Mouse (Mus musculus) neural tube, embryonic 11.5 days (tissue): ENCODE measurements around the gene Actl9. TPM values are rescaled to one million over a fixed set of nuclear protein-coding genes. Genes with fewer than 3 reads are reported as not detected.

Source experiments
- ATAC-seq: fragments of 200-750 bp; cut with Nextera tagmentation; 2 replicates; pipeline ENCODE4 v1.8.0; 2017; ENCODE audit warnings: moderate number of reproducible peaks, mild to moderate bottlenecking, moderate TSS enrichment, moderate library complexity; ENCODE audit not compliant: insufficient read depth, low FRiP score, low TSS enrichment
- DNase-seq: peaks from one replicate; pipeline ENCODE4 v3.0.0-alpha.2; 2015; ENCODE audit warnings: low spot score
- H3K27ac ChIP-seq: fragments of 300-500 bp; sonication (generic); 2 replicates; pipeline ENCODE4 v1.5.1; 2014; ENCODE audit warnings: low read depth, mild to moderate bottlenecking, low read length
- H3K27me3 ChIP-seq: fragments of 300-500 bp; sonication (generic); 2 replicates; pipeline ENCODE4 v1.6.1; 2014; ENCODE audit warnings: mild to moderate bottlenecking, low read length, mixed read lengths; ENCODE audit not compliant: control insufficient read depth, insufficient read depth
- H3K36me3 ChIP-seq: fragments of 300-500 bp; sonication (generic); 2 replicates; pipeline ENCODE4 v1.6.1; 2014; ENCODE audit warnings: mild to moderate bottlenecking, low read length, moderate library complexity, mixed read lengths; ENCODE audit not compliant: control insufficient read depth, insufficient read depth
- H3K4me1 ChIP-seq: fragments of 300-500 bp; sonication (generic); 2 replicates; pipeline ENCODE4 v1.6.1; 2014; ENCODE audit warnings: low read length, mixed read lengths; ENCODE audit not compliant: control insufficient read depth, insufficient read depth
- H3K4me2 ChIP-seq: fragments of 300-500 bp; sonication (generic); 2 replicates; pipeline ENCODE4 v1.6.1; 2014; ENCODE audit warnings: low read depth, mild to moderate bottlenecking, moderate library complexity
- H3K4me3 ChIP-seq: fragments of 300-500 bp; sonication (generic); 2 replicates; pipeline ENCODE4 v1.5.1; 2014; ENCODE audit warnings: low read depth, low read length
- H3K9ac ChIP-seq: fragments of 300-500 bp; sonication (generic); 2 replicates; pipeline ENCODE4 v1.6.1; 2014; ENCODE audit warnings: mild to moderate bottlenecking, low read length
- H3K9me3 ChIP-seq: fragments of 300-500 bp; sonication (generic); 2 replicates; pipeline ENCODE4 v1.6.1; 2016; ENCODE audit warnings: low read length; ENCODE audit not compliant: control insufficient read depth
- WGBS: fragments of 180-500 bp; shearing (Covaris S2); extraction: QIAGEN DNeasy Blood & Tissue Kit; methylation state at CpG from one replicate; pipeline ENCODE4 v1.1.7; 2014; 5-methylcytosine and 5-hydroxymethylcytosine counted together
- polyA plus RNA-seq: library from polyadenylated mRNA; unstranded; fragments of >200 nt; fragmentation: Nextera tagmentation; extraction: Ambion mirVana; gene quantifications from 2 replicates; pipeline ENCODE4 v1.2.1, GENCODE M21; 2014

The Actl9 gene
- polyA plus RNA-seq = not detected in 2 replicates

- Histone ChIP-seq H3K4me2 (no peak within 1 kb of the TSS), H3K9me3 (no peaks in the 10 kb centered on the region), H3K36me3 (no peaks in the 10 kb centered on the region), H3K4me1 (no peaks in the 10 kb centered on the region), H3K27me3 (no peaks in the 10 kb centered on the region), H3K27ac (no peak within 1 kb of the TSS), H3K9ac (no peak within 1 kb of the TSS), H3K4me3 (no peak within 1 kb of the TSS)
- DNase-seq (no peak), ATAC-seq (no peak)
- WGBS = 91% methylated on average over 3 of the region's 3 CpGs
Measured at GRCm38 (mm10) chr17:33432019-33432946, at the start of gene Actl9. Actl9 (plus strand) TSS chr17:33432896.

DNA sequence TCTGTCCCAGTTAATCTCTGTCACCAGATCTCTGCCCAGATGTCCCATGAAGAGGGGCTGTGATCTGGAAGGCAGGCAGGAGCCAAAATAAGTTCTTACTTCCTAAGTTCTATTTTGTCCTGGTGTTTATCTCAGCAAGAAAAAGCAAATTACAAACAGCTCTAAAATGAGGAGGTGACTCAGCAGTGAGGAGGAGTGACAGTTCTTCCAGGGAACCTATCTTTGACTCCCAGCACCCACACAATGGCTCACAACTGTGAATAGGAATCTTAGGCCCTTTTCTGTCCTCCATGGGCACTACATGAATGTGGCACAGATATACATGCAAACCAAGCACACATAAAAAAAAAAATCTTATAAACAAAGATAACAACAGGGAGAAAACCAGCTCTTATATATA is 47.0 kb upstream of the Actl9 start:
- no peaks in the 10 kb centered on the region for H3K27me3 ChIP-seq
- H3K4me2 ChIP-seq = no peak overlapping the region
- H3K9me3 ChIP-seq = no peaks in the 10 kb centered on the region
- H3K4me3 ChIP-seq = no peak overlapping the region
- peaks cover 3% of the 10 kb centered on the region for H3K36me3 ChIP-seq
- DNase-seq = no peak
- no peak overlapping the region for H3K27ac ChIP-seq
- no peak overlapping the region for H3K9ac ChIP-seq
- no peak for ATAC-seq
- H3K4me1 ChIP-seq = no peaks in the 10 kb centered on the region

- ATAC-seq (no peak), DNase-seq (no peak)
- Histone ChIP-seq H3K9ac (no peak overlapping the region), H3K4me1 (no peaks in the 10 kb centered on the region), H3K36me3 (no peaks in the 10 kb centered on the region), H3K27ac (no peak overlapping the region), H3K27me3 (no peaks in the 10 kb centered on the region), H3K4me3 (no peak overlapping the region), H3K4me2 (no peak overlapping the region), H3K9me3 (no peaks in the 10 kb centered on the region)
- whole genome bisulfite sequencing = 92% methylated on average over 5 of the region's 5 CpGs
Measured at GRCm38 (mm10) chr17:33392271-33392670, 40.4 kb upstream of the Actl9 start.

DNA sequence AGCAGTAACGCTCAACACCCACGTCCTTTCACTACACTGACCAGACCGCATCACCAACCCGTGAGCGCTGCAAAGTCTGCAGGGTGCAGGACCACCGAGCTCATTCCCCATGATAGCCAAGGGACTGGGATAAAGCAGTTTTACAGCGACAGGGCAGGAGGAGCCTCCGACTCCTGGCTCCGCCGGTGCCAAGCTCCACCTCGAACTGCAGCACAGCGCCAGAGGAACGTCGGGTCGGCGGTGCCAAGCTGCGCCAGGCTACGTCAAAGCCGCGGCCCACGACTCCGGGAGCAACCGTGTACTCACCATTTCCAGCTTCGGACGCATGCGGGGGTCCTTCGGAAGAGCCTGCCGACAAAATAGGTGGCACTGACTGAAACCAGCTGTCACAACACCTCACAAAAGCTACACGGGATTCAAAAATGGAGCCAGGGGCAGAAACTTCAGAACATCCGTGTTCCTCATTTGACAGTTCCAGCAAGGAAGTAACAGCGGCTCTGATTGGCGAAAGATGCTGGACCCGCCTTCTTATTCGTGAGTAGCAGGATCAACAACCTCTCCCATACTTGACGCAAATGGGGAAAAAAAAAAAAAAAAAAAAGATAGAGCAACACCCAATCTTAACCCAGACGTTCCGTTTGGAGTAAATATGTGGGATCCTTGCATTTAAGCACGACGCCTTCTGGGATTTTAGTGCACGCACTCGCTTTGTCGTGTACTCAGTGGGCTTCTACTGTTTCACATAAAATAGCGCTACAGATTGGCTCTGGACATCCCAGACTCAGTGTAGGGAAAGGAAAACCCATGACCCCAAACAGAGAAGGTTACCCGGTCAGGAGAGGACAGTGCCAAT is 38.3 kb upstream of the Actl9 start, which contains the start of gene Zfp101:
TSS of gene Zfp101 (minus strand) at position 460 of the 853 bp plus-strand sequence.
- H3K27ac ChIP-seq = no peak within 1 kb of the TSS
- H3K36me3 ChIP-seq = no peaks in the 10 kb centered on the region
- H3K4me1 ChIP-seq = no peaks in the 10 kb centered on the region
- DNase-seq (peak; percentile 89), ATAC-seq (peak; percentile 93)
- H3K9ac ChIP-seq = peak within 1 kb of the TSS; percentile 68
- no peaks in the 10 kb centered on the region for H3K27me3 ChIP-seq
- H3K4me3 ChIP-seq = peak within 1 kb of the TSS; percentile 94
- no peaks in the 10 kb centered on the region for H3K9me3 ChIP-seq
- H3K4me2 ChIP-seq = peak within 1 kb of the TSS; percentile 57
- under 1% methylated on average over 44 of the region's 44 CpGs for WGBS

- H3K4me3 ChIP-seq = no peak overlapping the region
- peak; percentile 53; the same call in 1 of the 2 replicates for ATAC-seq
Measured at GRCm38 (mm10) chr17:33439148-33439547, 6.5 kb downstream of the Actl9 start.

GRCm38 (mm10) chr17:33439922-33440321 is 7.2 kb downstream of the Actl9 start:
- DNase-seq (no peak), ATAC-seq (no peak)
- no peaks in the 10 kb centered on the region for H3K36me3 ChIP-seq
- no peaks in the 10 kb centered on the region for H3K4me1 ChIP-seq
- WGBS = 86% methylated on average over 5 of the region's 5 CpGs
- H3K4me2 ChIP-seq = no peak overlapping the region
- no peaks in the 10 kb centered on the region for H3K9me3 ChIP-seq
- no peak overlapping the region for H3K9ac ChIP-seq
- no peaks in the 10 kb centered on the region for H3K27me3 ChIP-seq
- no peak overlapping the region for H3K27ac ChIP-seq
- H3K4me3 ChIP-seq = no peak overlapping the region

More at GRCm38 (mm10) chr17:33439148-33439547, 6.5 kb downstream of the Actl9 start:
- Histone ChIP-seq H3K4me2 (no peak overlapping the region), H3K9me3 (no peaks in the 10 kb centered on the region), H3K36me3 (no peaks in the 10 kb centered on the region), H3K4me1 (no peaks in the 10 kb centered on the region), H3K9ac (no peak overlapping the region), H3K27ac (no peak overlapping the region), H3K27me3 (no peaks in the 10 kb centered on the region)
- DNase-seq = peak; percentile 64
- 77% methylated on average over 1 of the region's 1 CpGs for WGBS

DNA sequence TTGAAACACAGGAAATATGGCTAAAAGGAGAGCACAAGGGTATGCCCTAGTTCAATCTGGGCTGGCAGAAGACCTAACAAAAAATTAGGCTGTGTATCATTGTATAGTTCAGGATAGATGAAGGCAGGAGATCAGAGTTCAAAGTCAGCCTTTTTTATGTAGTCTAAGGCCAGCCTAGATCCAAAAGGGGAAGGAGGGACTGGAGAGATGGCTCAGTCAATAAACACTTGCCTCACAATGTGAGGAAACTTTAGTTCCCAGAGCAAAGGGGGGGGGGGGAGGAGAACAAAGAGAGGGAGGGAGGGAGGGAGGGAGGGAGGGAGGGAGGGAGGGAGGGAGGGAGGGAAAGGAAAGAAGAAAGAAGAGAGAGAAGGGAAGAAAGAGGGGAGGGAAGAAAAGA is 8.5 kb downstream of the Actl9 start:
- no peak for ATAC-seq
- Histone ChIP-seq H3K9ac (no peak overlapping the region), H3K9me3 (no peaks in the 10 kb centered on the region), H3K4me1 (no peaks in the 10 kb centered on the region), H3K27me3 (no peaks in the 10 kb centered on the region), H3K4me2 (no peak overlapping the region), H3K4me3 (no peak overlapping the region), H3K27ac (no peak overlapping the region), H3K36me3 (no peaks in the 10 kb centered on the region)
- DNase-seq = no peak

DNA sequence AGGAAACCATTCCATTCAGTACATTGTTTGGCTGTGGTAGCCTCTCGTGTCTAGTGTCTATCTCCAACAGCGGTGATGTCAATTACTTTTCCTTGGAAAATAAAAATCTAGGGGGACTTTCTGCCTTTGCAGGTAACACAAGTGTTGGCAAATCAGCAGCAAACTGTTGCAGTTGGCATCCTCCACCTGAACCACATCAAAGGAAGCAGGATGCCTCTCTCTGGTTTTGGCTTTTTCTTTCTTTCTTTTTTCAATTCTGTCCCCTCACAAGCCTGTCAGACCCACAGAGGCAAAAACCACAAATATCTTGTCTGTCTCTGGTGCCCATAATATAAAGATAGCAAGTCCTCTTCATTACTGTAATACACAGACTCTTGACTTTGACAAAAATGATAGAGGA is 23.9 kb downstream of the Actl9 start:
- Histone ChIP-seq H3K4me2 (no peak overlapping the region), H3K4me3 (no peak overlapping the region), H3K4me1 (no peaks in the 10 kb centered on the region), H3K27ac (no peak overlapping the region), H3K36me3 (no peaks in the 10 kb centered on the region), H3K9me3 (no peaks in the 10 kb centered on the region), H3K9ac (no peak overlapping the region), H3K27me3 (no peaks in the 10 kb centered on the region)
- 87% methylated on average over 2 of the region's 2 CpGs for WGBS
- no peak for DNase-seq
- no peak for ATAC-seq
